Mouse (Mus musculus): ENCODE measurements at regions not wholly inside any gene's neighbourhood (a gene's known extent, or its start where the extent isn't known, plus 50 kb on each side); places are given as distances from the start of the nearest gene placed in this dataset.

DNA sequence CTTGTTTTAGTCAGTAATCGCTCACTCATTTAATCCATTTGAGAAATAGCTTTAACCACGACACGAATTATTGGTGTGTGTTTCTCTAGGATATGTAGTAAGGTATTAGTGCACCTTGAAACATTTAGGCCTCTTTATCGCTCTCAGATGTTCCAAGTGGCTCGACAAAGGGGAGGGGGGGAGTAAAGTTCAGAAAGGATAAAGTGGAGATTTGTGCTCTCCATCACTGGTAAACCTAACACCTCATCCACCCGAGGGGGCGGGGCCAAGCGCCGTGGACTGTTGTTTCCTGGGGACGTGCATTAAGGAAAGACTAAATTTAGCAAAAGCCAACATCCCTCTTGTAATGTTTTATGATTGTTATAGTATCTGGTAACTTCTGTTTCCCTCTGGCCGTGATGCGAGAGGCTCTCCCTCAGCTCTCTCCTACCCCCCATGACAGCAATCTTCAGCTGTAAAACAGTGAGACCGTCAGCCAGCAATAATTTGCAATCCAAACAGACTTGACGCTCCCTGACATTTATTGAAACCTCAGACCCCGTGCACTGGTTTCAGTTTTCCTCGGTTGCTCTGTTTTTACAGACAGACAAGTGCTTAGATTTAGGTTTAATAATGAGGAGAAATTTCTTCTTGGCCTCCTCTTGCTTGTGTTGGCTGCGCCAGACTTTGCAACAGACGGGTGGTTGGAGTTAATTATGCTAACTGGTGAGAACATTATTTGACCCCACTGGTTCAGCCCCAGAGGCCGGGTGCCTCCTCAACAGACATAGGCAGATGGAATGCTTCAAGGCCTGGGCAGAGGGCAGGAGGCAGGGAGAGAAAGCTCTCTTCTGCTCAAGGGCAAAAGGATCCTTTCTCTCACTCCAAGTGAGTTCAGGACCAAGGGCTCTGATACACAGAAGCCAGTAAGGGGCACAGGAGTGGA lies 542.8 kb upstream of the Sox9 start:
- Histone ChIP-seq H3K27ac (ENCODE audit: low read depth, low read length) (no peak overlapping the region), H3K36me3 (ENCODE audit: control insufficient read depth, insufficient read depth, low read length) (no peaks in the 10 kb centered on the region), H3K4me2 (ENCODE audit: low read depth, low read length) (no peak overlapping the region), H3K9me3 (ENCODE audit: control insufficient read depth, low read length) (no peaks in the 10 kb centered on the region), H3K4me3 (ENCODE audit: low read depth, low read length) (no peak overlapping the region), H3K4me1 (ENCODE audit: control insufficient read depth, insufficient read depth, low read length) (no peaks in the 10 kb centered on the region), H3K27me3 (ENCODE audit: control insufficient read depth, insufficient read depth, low read length) (no peaks in the 10 kb centered on the region), H3K9ac (replicated peaks; ENCODE audit: low read depth, low read length) (no peak overlapping the region)
- ATAC-seq (ENCODE audit: low read depth): no peak
- 68% methylated on average over 19 of the region's 19 CpGs for WGBS

DNA sequence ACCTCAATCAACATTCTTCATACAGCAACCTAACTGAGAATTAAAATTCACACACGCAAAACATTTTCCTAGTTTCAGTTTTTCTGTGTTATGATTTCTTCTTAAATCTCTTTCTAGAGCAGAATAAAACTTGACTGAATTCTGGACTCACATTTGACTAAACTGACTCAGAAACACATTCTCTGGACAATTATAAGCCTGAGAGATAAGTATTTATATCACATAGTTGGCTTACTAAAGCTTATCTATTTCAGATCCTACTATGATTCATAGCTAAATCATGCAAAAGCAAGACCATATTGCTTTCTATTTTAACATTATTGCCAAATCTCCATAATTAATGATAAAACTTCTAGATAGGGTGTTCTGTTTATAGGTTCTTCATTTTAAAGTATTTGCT lies 529.5 kb upstream of the Sox9 start:
- Histone ChIP-seq H3K9me3 (ENCODE audit: control insufficient read depth, low read length) (no peaks in the 10 kb centered on the region), H3K4me3 (ENCODE audit: low read depth, low read length) (no peak overlapping the region), H3K27ac (ENCODE audit: low read depth, low read length) (no peak overlapping the region), H3K36me3 (ENCODE audit: control insufficient read depth, insufficient read depth, low read length) (no peaks in the 10 kb centered on the region), H3K9ac (replicated peaks; ENCODE audit: low read depth, low read length) (no peak overlapping the region), H3K4me1 (ENCODE audit: control insufficient read depth, insufficient read depth, low read length) (no peaks in the 10 kb centered on the region), H3K27me3 (ENCODE audit: control insufficient read depth, insufficient read depth, low read length) (no peaks in the 10 kb centered on the region), H3K4me2 (ENCODE audit: low read depth, low read length) (no peak overlapping the region)
- WGBS: 92% methylated on average over 1 of the region's 1 CpGs
- no peak for ATAC-seq (ENCODE audit: low read depth)

DNA sequence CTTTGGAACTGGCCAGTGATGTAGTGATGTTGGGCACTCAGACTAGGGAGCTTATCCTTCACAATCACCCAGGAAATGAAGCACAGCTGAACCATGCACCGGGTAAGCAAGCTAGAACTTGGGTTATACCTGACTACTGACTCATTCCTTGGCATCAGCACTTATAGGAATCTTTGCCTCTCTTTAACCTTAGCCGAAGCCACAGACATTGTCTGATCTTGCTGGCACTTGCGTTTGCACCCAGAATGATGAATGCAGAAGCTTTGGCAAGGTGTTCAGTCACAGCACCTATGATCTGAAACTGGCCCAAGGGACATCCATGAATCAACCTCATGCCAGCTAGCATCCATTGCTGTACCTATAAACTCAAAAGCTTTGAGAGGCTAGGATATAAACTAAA lies 529.0 kb upstream of the Sox9 start:
- Histone ChIP-seq H3K4me2 (ENCODE audit: low read depth, low read length) (no peak overlapping the region), H3K27me3 (ENCODE audit: control insufficient read depth, insufficient read depth, low read length) (no peaks in the 10 kb centered on the region), H3K9ac (replicated peaks; ENCODE audit: low read depth, low read length) (no peak overlapping the region), H3K9me3 (ENCODE audit: control insufficient read depth, low read length) (no peaks in the 10 kb centered on the region), H3K4me3 (ENCODE audit: low read depth, low read length) (no peak overlapping the region), H3K27ac (ENCODE audit: low read depth, low read length) (no peak overlapping the region), H3K36me3 (ENCODE audit: control insufficient read depth, insufficient read depth, low read length) (no peaks in the 10 kb centered on the region), H3K4me1 (ENCODE audit: control insufficient read depth, insufficient read depth, low read length) (no peaks in the 10 kb centered on the region)
- no peak for ATAC-seq (ENCODE audit: low read depth)
- WGBS: 89% methylated on average over 3 of the region's 3 CpGs

DNA sequence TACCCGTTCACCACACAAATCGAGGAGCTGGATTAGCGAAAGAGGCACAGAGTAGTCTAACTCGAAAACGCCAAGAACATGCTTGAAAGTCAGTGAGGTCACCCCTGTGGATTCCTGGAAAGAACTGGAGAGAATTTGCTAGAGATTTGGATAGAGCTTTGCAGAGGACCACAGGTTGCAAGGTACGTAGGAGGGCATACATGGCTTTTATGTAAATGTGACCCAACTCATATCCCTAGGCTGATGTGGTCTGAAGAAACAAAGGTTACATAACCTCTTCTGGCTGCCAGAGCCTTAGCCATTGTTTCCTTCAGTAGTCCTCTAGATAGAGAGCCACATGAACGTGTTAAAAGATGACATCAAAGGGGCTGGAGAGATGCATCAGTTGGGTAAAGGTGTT lies 525.7 kb upstream of the Sox9 start:
- Histone ChIP-seq H3K9ac (replicated peaks; ENCODE audit: low read depth, low read length) (no peak overlapping the region), H3K4me1 (ENCODE audit: control insufficient read depth, insufficient read depth, low read length) (no peaks in the 10 kb centered on the region), H3K4me3 (ENCODE audit: low read depth, low read length) (no peak overlapping the region), H3K27ac (ENCODE audit: low read depth, low read length) (no peak overlapping the region), H3K27me3 (ENCODE audit: control insufficient read depth, insufficient read depth, low read length) (no peaks in the 10 kb centered on the region), H3K36me3 (ENCODE audit: control insufficient read depth, insufficient read depth, low read length) (no peaks in the 10 kb centered on the region), H3K4me2 (ENCODE audit: low read depth, low read length) (no peak overlapping the region), H3K9me3 (ENCODE audit: control insufficient read depth, low read length) (no peaks in the 10 kb centered on the region)
- no peak for ATAC-seq (ENCODE audit: low read depth)
- 90% methylated on average over 7 of the region's 7 CpGs for WGBS

DNA sequence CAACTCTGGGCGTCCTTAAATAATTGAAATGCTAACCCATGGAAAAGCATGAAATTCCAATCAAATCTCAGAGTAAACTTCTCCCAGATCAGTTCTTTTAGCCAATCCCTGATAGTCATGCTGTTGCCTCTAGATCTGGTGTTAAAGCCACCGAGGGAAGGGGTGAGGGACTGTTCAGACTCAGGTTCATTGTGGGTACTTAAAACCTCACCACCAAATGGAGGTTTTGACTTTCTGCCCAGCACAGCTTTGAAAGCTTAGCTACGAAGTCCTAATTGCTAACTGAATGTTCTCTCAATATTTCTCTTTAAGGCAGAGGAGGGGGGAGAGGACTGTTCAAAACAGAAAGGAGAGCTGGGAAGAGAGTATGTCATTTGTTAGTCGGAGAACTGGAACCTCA lies 517.9 kb upstream of the Sox9 start:
- Histone ChIP-seq H3K27me3 (ENCODE audit: control insufficient read depth, insufficient read depth, low read length) (no peaks in the 10 kb centered on the region), H3K36me3 (ENCODE audit: control insufficient read depth, insufficient read depth, low read length) (no peaks in the 10 kb centered on the region), H3K27ac (ENCODE audit: low read depth, low read length) (no peak overlapping the region), H3K9me3 (ENCODE audit: control insufficient read depth, low read length) (no peaks in the 10 kb centered on the region), H3K9ac (replicated peaks; ENCODE audit: low read depth, low read length) (no peak overlapping the region), H3K4me1 (ENCODE audit: control insufficient read depth, insufficient read depth, low read length) (no peaks in the 10 kb centered on the region), H3K4me2 (ENCODE audit: low read depth, low read length) (no peak overlapping the region), H3K4me3 (ENCODE audit: low read depth, low read length) (no peak overlapping the region)
- WGBS: 80% methylated on average over 4 of the region's 4 CpGs
- ATAC-seq (ENCODE audit: low read depth): no peak

DNA sequence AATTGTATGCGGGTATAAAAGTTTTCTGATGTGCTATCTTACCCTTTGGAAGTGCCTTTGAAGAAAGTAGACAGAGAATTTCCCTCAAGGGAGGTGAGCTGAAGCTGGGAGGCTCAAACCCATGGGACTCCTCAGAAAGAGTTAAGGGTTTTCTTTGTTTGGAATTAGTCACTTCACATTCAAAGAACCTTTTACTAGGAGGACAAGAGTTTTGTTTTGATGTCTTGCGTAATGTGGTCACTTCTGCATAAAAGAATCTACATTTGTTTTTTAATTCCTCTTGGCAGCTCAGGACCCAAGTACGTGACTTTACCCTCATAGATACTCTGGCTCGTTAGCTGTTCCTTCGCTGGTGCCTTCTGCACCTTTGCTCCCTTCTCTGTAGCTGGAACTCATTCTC lies 511.1 kb upstream of the Sox9 start:
- no peak overlapping the region for H3K4me3 ChIP-seq (ENCODE audit: low read depth, low read length)
- no peak overlapping the region for H3K9ac ChIP-seq (replicated peaks; ENCODE audit: low read depth, low read length)
- H3K27me3 ChIP-seq (ENCODE audit: control insufficient read depth, insufficient read depth, low read length): no peaks in the 10 kb centered on the region
- 93% methylated on average over 5 of the region's 5 CpGs for WGBS
- no peaks in the 10 kb centered on the region for H3K9me3 ChIP-seq (ENCODE audit: control insufficient read depth, low read length)
- no peak overlapping the region for H3K27ac ChIP-seq (ENCODE audit: low read depth, low read length)
- H3K4me2 ChIP-seq (ENCODE audit: low read depth, low read length): no peak overlapping the region
- H3K4me1 ChIP-seq (ENCODE audit: control insufficient read depth, insufficient read depth, low read length): no peaks in the 10 kb centered on the region
- no peaks in the 10 kb centered on the region for H3K36me3 ChIP-seq (ENCODE audit: control insufficient read depth, insufficient read depth, low read length)
- no peak for ATAC-seq (ENCODE audit: low read depth)

DNA sequence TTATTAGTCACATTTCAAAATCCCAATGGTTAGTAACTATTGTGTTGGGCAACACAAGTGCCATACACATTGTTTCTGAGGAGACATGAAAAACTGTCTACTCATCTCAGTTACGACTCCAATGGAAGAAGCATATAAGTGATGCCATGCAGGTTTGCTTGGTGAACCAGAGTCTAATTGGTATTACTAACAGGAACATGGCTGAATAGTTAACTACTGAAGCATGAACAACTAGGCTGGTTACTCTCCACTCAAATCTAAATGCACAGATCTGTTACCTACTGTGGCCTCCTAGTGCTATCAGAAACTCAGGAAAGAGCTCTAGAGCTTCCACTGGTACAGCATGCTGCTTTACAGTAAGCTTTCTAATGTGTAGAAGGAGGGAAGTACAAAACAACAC lies 503.5 kb upstream of the Sox9 start:
- H3K9me3 ChIP-seq (ENCODE audit: control insufficient read depth, low read length): no peaks in the 10 kb centered on the region
- H3K27me3 ChIP-seq (ENCODE audit: control insufficient read depth, insufficient read depth, low read length): no peaks in the 10 kb centered on the region
- H3K36me3 ChIP-seq (ENCODE audit: control insufficient read depth, insufficient read depth, low read length): no peaks in the 10 kb centered on the region
- H3K4me2 ChIP-seq (ENCODE audit: low read depth, low read length): no peak overlapping the region
- no peak overlapping the region for H3K9ac ChIP-seq (replicated peaks; ENCODE audit: low read depth, low read length)
- 51% methylated on average over 1 of the region's 1 CpGs for WGBS
- no peak for ATAC-seq (ENCODE audit: low read depth)
- no peaks in the 10 kb centered on the region for H3K4me1 ChIP-seq (ENCODE audit: control insufficient read depth, insufficient read depth, low read length)
- no peak overlapping the region for H3K27ac ChIP-seq (ENCODE audit: low read depth, low read length)
- H3K4me3 ChIP-seq (ENCODE audit: low read depth, low read length): no peak overlapping the region

DNA sequence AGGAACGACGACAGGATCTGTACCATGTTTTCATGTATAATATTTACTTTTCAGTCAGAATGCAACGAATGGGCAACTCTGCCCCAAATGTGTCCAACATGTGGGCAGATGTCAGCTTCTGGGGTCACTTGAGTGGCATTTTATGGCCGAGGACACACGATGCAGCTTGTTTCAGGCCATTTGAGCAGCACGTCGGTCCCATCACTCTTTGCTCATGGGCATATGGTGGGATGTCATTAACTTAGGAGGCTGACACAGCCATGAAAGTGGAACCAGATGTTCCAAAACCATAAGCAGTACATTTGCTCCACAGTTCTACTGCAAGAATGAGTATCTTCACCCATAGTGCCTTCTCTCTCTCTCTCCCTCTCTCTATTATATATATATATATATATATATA lies 499.1 kb upstream of the Sox9 start:
- Histone ChIP-seq H3K9ac (replicated peaks; ENCODE audit: low read depth, low read length) (no peak overlapping the region), H3K4me3 (ENCODE audit: low read depth, low read length) (no peak overlapping the region), H3K27ac (ENCODE audit: low read depth, low read length) (no peak overlapping the region), H3K9me3 (ENCODE audit: control insufficient read depth, low read length) (no peaks in the 10 kb centered on the region), H3K4me2 (ENCODE audit: low read depth, low read length) (no peak overlapping the region), H3K27me3 (ENCODE audit: control insufficient read depth, insufficient read depth, low read length) (no peaks in the 10 kb centered on the region), H3K36me3 (ENCODE audit: control insufficient read depth, insufficient read depth, low read length) (no peaks in the 10 kb centered on the region), H3K4me1 (ENCODE audit: control insufficient read depth, insufficient read depth, low read length) (no peaks in the 10 kb centered on the region)
- no peak for ATAC-seq (ENCODE audit: low read depth)
- WGBS: 79% methylated on average over 7 of the region's 7 CpGs

DNA sequence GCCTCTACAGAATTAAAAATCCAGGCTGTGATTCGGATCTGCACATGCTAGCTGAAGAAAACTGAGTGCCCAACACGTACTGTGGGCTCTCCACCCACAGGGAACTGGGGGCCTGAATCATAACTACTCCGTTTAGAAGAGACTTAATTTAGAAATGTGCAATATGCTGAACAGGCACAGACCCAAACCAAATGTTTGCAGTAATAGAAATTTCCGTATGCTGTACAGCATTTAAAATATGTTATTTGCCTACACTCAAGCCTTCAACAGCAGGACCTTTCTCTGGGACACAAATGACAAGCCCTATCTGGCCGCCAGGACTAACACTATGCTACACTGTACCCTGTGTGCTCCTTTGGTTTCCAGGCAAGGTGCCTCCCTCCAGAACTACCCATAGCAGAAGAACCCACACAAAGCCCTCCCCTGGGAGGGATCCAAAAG lies 483.1 kb upstream of the Sox9 start:
- H3K4me2 ChIP-seq (ENCODE audit: low read depth, low read length): no peak overlapping the region
- H3K4me1 ChIP-seq (ENCODE audit: control insufficient read depth, insufficient read depth, low read length): no peaks in the 10 kb centered on the region
- H3K27me3 ChIP-seq (ENCODE audit: control insufficient read depth, insufficient read depth, low read length): no peaks in the 10 kb centered on the region
- no peak overlapping the region for H3K9ac ChIP-seq (replicated peaks; ENCODE audit: low read depth, low read length)
- no peak overlapping the region for H3K4me3 ChIP-seq (ENCODE audit: low read depth, low read length)
- 87% methylated on average over 5 of the region's 5 CpGs for WGBS
- H3K9me3 ChIP-seq (ENCODE audit: control insufficient read depth, low read length): no peaks in the 10 kb centered on the region
- no peaks in the 10 kb centered on the region for H3K36me3 ChIP-seq (ENCODE audit: control insufficient read depth, insufficient read depth, low read length)
- ATAC-seq (ENCODE audit: low read depth): no peak
- no peak overlapping the region for H3K27ac ChIP-seq (ENCODE audit: low read depth, low read length)

Data from neural tube, embryonic 14.5 days (tissue).